Mouse (Mus musculus): Measurements from ENCODE around the gene Cln6. TPM values are rescaled to one million over a fixed set of nuclear protein-coding genes. Genes with fewer than 3 reads are reported as not detected.
A peak's percentile ranks its signal among the peaks of the same experiment; 100 is the strongest.

Cln6 gene
- polyA plus RNA-seq, 1 experiment, result 94.0 TPM

- no peak overlapping the region for H3K4me3 ChIP-seq (ENCODE audit: insufficient read depth, low read depth, low read length)
- H3K27me3 ChIP-seq (replicated peaks; ENCODE audit: control insufficient read depth, insufficient read depth, low read length), result no peaks in the 10 kb centered on the region
- WGBS, result 85% methylated on average over 6 of the region's 6 CpGs
- no peak for TF ChIP-seq POLR2A (IDR thresholded peaks at IDR 0.05; ENCODE audit: low read depth, low read length)
- TF ChIP-seq CTCF (conservative IDR thresholded peaks at IDR 0.05; ENCODE audit: insufficient read depth, insufficient read length, low read depth, low read length), result no peak
- no peak for DNase-seq
- H3K36me3 ChIP-seq (ENCODE audit: control insufficient read depth, insufficient read depth, low read length), result no peaks in the 10 kb centered on the region
- no peak overlapping the region for H3K27ac ChIP-seq (ENCODE audit: insufficient read depth, low read depth, low read length)
- H3K4me1 ChIP-seq (ENCODE audit: control insufficient read depth, insufficient read depth, low read length), result no peaks in the 10 kb centered on the region
These were observed 17.8 kb upstream of the Cln6 start for GRCm38 (mm10) chr9:62820829-62821228.

DNA sequence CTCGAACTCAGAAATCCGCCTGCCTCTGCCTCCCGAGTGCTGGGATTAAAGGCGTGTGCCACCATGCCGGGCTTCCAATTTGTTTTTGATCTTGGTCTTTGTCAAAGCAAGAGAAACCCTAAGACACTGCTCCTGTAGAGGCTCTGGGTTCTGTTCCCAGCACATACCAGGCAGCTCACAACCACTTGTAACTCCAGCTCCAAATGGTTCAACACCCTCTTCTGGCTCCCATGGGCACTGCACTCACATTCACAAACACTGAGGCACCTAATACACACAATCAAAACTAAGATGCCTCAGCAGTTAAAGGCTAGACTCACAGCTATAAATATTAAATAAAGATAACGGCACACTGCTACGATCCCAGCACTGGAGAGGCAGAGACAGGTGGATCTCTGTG, 16.8 kb upstream of the Cln6 start:
- Histone ChIP-seq H3K27me3 (replicated peaks; ENCODE audit: control insufficient read depth, insufficient read depth, low read length) (no peaks in the 10 kb centered on the region), H3K4me1 (ENCODE audit: control insufficient read depth, insufficient read depth, low read length) (no peaks in the 10 kb centered on the region), H3K4me3 (ENCODE audit: insufficient read depth, low read depth, low read length) (no peak overlapping the region), H3K27ac (ENCODE audit: insufficient read depth, low read depth, low read length) (no peak overlapping the region), H3K36me3 (ENCODE audit: control insufficient read depth, insufficient read depth, low read length) (no peaks in the 10 kb centered on the region)
- TF ChIP-seq CTCF (conservative IDR thresholded peaks at IDR 0.05; ENCODE audit: insufficient read depth, insufficient read length, low read depth, low read length) (no peak), POLR2A (IDR thresholded peaks at IDR 0.05; ENCODE audit: low read depth, low read length) (no peak)
- WGBS, result 97% methylated on average over 7 of the region's 7 CpGs
- no peak for DNase-seq

DNA sequence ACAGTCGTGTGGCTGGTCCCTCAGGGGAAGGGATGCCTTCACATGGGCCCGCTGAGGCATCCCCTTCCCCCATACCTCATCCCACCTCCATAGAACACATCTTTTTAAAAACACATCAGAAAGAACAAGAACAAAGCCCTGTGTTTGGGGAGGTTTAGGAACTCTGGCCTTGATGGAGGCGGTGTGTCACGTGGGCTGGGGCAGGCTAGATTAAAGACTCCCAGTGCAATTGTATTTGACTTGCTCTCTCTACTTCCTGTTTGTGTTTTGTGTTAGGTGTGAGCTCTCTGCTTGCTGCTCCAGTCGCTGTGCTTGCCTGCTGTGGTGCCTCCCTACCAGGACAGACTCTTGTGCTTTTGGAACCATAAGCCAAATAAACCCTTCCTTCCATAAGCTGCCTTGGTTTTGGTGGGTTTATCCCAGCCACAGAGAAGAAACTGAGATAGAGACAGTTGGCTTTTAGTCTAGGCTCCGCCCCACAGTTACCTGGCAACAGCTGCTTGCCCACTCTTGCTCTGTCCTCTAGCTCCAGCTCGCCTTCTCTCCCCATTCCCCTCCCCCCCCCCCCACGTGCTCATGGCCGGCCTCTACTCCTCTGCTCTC, 12.7 kb upstream of the Cln6 start:
- peaks cover 4% of the 10 kb centered on the region; the same call in 1 of the 2 replicates for H3K4me1 ChIP-seq (ENCODE audit: control insufficient read depth, insufficient read depth, low read length)
- no peak for DNase-seq
- H3K36me3 ChIP-seq (ENCODE audit: control insufficient read depth, insufficient read depth, low read length), result no peaks in the 10 kb centered on the region
- H3K4me3 ChIP-seq (ENCODE audit: insufficient read depth, low read depth, low read length), result no peak overlapping the region
- no peak for TF ChIP-seq CTCF (conservative IDR thresholded peaks at IDR 0.05; ENCODE audit: insufficient read depth, insufficient read length, low read depth, low read length)
- no peak for TF ChIP-seq POLR2A (IDR thresholded peaks at IDR 0.05; ENCODE audit: low read depth, low read length)
- 47% methylated on average over 9 of the region's 9 CpGs for WGBS
- H3K27ac ChIP-seq (ENCODE audit: insufficient read depth, low read depth, low read length), result no peak overlapping the region
- no peaks in the 10 kb centered on the region for H3K27me3 ChIP-seq (replicated peaks; ENCODE audit: control insufficient read depth, insufficient read depth, low read length)

DNA sequence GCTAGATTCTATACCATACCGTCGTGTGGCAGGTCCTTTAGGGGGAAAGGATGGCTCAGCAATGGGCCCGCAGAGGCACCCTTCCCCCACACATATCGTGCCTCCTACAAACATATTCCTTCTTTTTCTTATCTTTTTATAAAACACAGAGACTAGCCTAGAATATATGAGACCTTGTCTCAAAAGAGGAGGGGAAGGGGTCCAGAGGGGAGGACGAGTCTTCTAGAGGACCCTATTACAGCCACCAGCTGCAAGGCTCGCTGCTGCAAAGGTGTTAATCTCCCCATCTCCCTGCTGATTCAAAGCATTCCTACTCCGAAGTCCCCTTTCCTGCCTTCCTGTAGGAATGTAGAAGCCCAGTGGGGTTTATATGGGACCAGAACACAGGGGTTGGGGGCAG, 12.1 kb upstream of the Cln6 start:
- TF ChIP-seq POLR2A (IDR thresholded peaks at IDR 0.05; ENCODE audit: low read depth, low read length) (no peak), CTCF (conservative IDR thresholded peaks at IDR 0.05; ENCODE audit: insufficient read depth, insufficient read length, low read depth, low read length) (no peak)
- Histone ChIP-seq H3K4me1 (ENCODE audit: control insufficient read depth, insufficient read depth, low read length) (peaks cover 4% of the 10 kb centered on the region; the same call in 1 of the 2 replicates), H3K27ac (ENCODE audit: insufficient read depth, low read depth, low read length) (no peak overlapping the region), H3K27me3 (replicated peaks; ENCODE audit: control insufficient read depth, insufficient read depth, low read length) (no peaks in the 10 kb centered on the region), H3K36me3 (ENCODE audit: control insufficient read depth, insufficient read depth, low read length) (no peaks in the 10 kb centered on the region), H3K4me3 (ENCODE audit: insufficient read depth, low read depth, low read length) (no peak overlapping the region)
- 34% methylated on average over 7 of the region's 7 CpGs for WGBS
- DNase-seq, result no peak

DNA sequence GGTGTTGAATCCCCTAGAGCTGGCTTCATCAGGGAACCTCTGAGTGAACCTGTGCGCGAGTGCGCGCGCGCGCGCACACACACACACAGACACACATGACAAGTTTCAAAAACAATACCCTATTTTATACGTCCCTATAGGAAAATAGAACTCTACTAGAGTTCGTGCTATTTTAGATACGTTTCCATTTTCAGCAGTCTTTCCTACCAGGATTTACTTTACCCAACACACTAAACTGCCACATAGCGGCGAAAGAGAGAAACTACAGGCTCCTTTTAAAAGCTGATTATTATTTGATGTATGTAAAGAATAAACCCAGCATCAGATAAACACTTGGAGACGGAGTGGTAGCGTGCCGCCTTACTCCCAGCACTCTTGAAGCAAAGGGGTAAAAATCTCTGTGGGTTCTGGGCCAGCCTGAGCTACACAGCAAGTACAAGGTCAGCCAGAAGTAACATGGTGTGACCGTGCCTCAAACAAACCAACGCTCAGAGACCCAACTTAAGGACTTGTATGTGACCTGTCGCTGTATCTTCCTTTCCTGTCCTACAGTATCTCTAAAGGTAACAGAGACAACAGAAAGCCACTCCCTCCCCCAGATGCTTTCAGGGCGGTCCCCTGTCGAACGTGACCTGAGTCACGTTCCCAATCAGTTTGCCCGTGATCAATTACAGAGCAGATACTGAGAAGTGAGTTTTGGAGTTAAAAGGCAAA, 10.5 kb upstream of the Cln6 start:
- TF ChIP-seq CTCF (conservative IDR thresholded peaks at IDR 0.05; ENCODE audit: insufficient read depth, insufficient read length, low read depth, low read length) (no peak), POLR2A (IDR thresholded peaks at IDR 0.05; ENCODE audit: low read depth, low read length) (no peak)
- H3K4me3 ChIP-seq (ENCODE audit: insufficient read depth, low read depth, low read length), result peak overlapping the region; percentile 25
- H3K27me3 ChIP-seq (replicated peaks; ENCODE audit: control insufficient read depth, insufficient read depth, low read length), result no peaks in the 10 kb centered on the region
- peak overlapping the region; percentile 8; the same call in 1 of the 2 replicates for H3K27ac ChIP-seq (ENCODE audit: insufficient read depth, low read depth, low read length)
- no peaks in the 10 kb centered on the region for H3K36me3 ChIP-seq (ENCODE audit: control insufficient read depth, insufficient read depth, low read length)
- DNase-seq, result peak; percentile 40
- H3K4me1 ChIP-seq (ENCODE audit: control insufficient read depth, insufficient read depth, low read length), result peaks cover 4% of the 10 kb centered on the region; the same call in 1 of the 2 replicates
- 10% methylated on average over 24 of the region's 24 CpGs for WGBS

DNA sequence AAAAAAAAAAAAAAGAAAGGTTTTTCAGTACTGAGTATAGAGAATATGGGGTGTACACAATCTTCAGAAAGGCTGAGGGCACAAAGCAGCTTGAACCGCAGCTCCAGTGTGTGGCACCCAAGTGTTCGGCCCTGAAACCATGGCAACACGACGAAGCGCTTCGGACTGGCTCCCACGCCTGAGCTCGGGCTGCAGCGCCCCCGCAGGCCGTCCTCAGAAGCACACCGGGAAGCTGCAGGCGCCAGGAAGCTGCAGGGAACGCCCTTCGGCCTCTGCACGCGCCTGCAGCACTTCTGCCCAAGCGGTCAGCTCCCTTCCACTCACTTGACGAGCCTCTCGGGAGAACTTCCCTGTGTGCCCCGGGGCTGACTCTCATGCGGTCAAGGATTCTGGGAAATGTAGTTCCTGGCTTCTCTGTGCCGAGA, 9.9 kb upstream of the Cln6 start:
- no peak overlapping the region for H3K4me3 ChIP-seq (ENCODE audit: insufficient read depth, low read depth, low read length)
- no peak overlapping the region for H3K27ac ChIP-seq (ENCODE audit: insufficient read depth, low read depth, low read length)
- DNase-seq, result peak; percentile 99
- no peaks in the 10 kb centered on the region for H3K36me3 ChIP-seq (ENCODE audit: control insufficient read depth, insufficient read depth, low read length)
- peaks cover 4% of the 10 kb centered on the region; the same call in 1 of the 2 replicates for H3K4me1 ChIP-seq (ENCODE audit: control insufficient read depth, insufficient read depth, low read length)
- TF ChIP-seq CTCF (conservative IDR thresholded peaks at IDR 0.05; ENCODE audit: insufficient read depth, insufficient read length, low read depth, low read length) (peak; percentile 96), POLR2A (IDR thresholded peaks at IDR 0.05; ENCODE audit: low read depth, low read length) (no peak)
- under 1% methylated on average over 23 of the region's 23 CpGs for WGBS
- no peaks in the 10 kb centered on the region for H3K27me3 ChIP-seq (replicated peaks; ENCODE audit: control insufficient read depth, insufficient read depth, low read length)

- no peaks in the 10 kb centered on the region for H3K36me3 ChIP-seq (ENCODE audit: control insufficient read depth, insufficient read depth, low read length)
- H3K27me3 ChIP-seq (replicated peaks; ENCODE audit: control insufficient read depth, insufficient read depth, low read length), result no peaks in the 10 kb centered on the region
- DNase-seq, result no peak
- 79% methylated on average over 6 of the region's 6 CpGs for WGBS
- no peak overlapping the region for H3K4me3 ChIP-seq (ENCODE audit: insufficient read depth, low read depth, low read length)
- TF ChIP-seq CTCF (conservative IDR thresholded peaks at IDR 0.05; ENCODE audit: insufficient read depth, insufficient read length, low read depth, low read length), result no peak
- no peak for TF ChIP-seq POLR2A (IDR thresholded peaks at IDR 0.05; ENCODE audit: low read depth, low read length)
- H3K4me1 ChIP-seq (ENCODE audit: control insufficient read depth, insufficient read depth, low read length), result peaks cover 4% of the 10 kb centered on the region; the same call in 1 of the 2 replicates
- no peak overlapping the region for H3K27ac ChIP-seq (ENCODE audit: insufficient read depth, low read depth, low read length)
These were observed 8.7 kb upstream of the Cln6 start for GRCm38 (mm10) chr9:62829877-62830276.

Measured in kidney, adult 2 months (tissue).